Mouse (Mus musculus) telencephalon, adult 2 months (tissue): ENCODE data around the gene Klk12.
A peak's percentile ranks its signal among the peaks of the same experiment; 100 is the strongest.

Source experiments
- DNase-seq: peaks from one replicate; pipeline ENCODE4 v3.0.0-alpha.2; 2011; ENCODE audit warnings: low read depth, low spot score

Gene Klk12

GRCm38 (mm10) chr7:43768597-43768996 is at the start of gene Klk12:
TSS of gene Klk12 (plus strand) at chr7:43768897.
- DNase-seq: no peak

- peak; percentile 58 for DNase-seq
Observed at GRCm38 (mm10) chr7:43747788-43748187, 20.9 kb upstream of the Klk12 start.

- DNase-seq: no peak
Observed at GRCm38 (mm10) chr7:43752806-43753205, 15.9 kb upstream of the Klk12 start.

DNA sequence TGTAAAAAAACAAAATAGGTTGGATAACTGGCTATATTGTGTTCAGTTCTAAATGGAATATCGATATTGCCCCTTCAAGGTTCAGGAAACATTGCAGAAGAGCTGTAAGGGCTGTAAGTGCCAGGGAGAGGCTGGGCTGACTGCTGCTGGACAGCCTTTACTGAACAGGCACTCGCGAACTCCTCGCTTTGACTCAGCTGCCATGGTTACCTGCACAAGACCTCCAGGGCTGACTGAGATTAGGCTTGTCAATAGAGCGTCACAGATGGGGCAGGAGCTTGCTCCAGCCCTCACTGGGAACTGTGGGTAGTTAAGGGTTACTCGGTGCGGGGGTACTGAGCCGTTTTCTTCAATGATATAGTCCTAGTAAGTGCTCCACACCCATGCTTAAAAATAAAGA is 2.2 kb upstream of the Klk12 start:
- DNase-seq: no peak

DNA sequence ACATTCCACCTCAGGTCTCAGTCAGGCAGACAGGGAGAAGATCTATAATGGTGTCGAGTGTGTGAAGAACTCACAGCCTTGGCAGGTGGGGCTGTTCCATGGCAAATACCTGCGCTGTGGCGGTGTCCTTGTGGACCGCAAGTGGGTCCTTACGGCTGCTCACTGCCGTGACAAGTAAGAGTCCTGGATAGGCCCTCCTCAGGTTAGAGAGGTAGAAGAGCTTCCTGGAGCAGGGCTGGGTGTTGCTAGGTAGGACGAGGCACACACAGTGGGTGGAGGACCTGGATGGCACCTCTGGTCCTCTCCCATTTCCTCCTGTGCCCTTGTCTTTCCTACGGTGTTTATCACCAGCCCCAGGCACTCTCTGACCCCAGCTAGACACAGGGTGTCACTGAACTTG is 939 bp downstream of the Klk12 start:
- DNase-seq: no peak

DNA sequence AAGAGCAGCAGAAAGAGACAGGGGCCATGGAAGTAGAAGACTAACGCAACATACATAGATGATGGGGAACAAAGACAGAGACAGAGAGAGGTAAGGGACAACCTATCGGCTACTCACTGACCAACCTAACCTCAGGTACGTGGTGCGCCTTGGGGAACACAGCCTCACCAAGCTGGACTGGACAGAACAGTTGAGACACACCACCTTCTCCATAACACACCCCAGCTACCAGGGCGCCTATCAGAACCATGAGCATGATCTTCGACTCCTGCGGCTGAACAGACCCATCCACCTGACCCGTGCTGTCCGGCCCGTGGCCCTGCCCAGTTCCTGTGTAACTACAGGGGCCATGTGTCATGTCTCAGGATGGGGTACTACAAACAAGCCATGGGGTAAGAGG is 2.0 kb downstream of the Klk12 start:
- DNase-seq: no peak

GRCm38 (mm10) chr7:43771916-43772315 is 3.2 kb downstream of the Klk12 start:
- no peak for DNase-seq

DNA sequence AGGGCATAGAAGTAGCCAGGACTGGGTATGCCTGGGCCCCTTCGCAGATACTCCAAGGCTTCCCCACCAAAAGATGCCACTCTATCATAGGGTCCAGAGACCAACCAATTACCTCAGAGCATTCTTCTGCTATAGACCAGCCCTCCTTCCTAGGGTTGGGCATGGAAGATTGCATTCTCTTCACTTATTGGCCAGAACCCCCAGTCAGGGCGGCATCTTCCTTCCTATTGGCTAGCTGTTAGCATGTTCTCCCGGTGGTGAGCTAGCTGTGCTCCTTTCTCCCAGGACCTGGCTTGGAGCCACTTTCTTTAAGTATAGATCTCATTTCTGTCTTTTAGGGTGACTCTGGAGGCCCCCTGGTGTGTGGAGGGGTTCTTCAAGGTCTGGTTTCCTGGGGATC is 4.2 kb downstream of the Klk12 start:
- no peak for DNase-seq

- no peak for DNase-seq
Observed at GRCm38 (mm10) chr7:43774364-43774763, 5.7 kb downstream of the Klk12 start, which contains the start of gene Klk11. TSS of gene Klk11 (plus strand) at chr7:43774604.

- DNase-seq: no peak
Observed at GRCm38 (mm10) chr7:43774802-43775201, 6.1 kb downstream of the Klk12 start.

GRCm38 (mm10) chr7:43775311-43776057 is 6.8 kb downstream of the Klk12 start:
- no peak for DNase-seq

DNA sequence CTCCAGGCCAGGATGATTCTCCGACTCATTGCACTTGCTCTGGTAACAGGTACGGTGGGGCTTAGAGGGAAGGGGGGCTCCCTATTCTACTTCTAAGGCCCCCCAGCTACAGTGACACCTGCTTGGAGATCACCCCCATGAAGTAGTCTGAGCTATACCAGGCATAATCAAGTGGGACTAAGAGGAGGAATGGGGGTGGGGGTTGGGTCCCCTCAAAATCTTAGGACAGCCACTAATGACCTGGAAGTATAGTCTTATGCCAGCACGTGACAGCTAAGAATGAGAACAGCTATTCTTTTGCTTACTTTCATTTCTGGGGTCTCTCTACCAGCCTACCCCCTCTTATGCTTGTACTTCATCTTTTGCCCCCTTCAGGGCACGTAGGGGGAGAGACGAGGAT is 7.8 kb downstream of the Klk12 start:
- DNase-seq: no peak

DNA sequence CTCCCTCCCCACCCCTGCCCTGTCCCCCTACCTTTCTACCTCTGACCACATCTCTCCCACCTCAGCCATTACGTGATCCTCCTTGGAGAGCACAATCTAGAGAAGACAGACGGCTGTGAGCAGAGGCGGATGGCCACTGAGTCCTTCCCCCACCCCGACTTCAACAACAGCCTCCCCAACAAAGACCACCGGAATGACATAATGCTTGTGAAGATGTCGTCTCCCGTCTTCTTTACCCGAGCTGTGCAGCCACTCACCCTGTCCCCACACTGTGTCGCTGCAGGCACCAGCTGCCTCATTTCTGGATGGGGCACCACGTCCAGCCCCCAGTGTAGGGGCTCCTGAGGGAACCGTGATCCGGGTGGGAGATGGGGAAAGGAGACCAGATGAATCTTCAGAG is 8.7 kb downstream of the Klk12 start:
- no peak for DNase-seq

GRCm38 (mm10) chr7:43778176-43778970 is 9.7 kb downstream of the Klk12 start:
- DNase-seq: no peak

GRCm38 (mm10) chr7:43780241-43780640 is 11.5 kb downstream of the Klk12 start:
- no peak for DNase-seq

DNA sequence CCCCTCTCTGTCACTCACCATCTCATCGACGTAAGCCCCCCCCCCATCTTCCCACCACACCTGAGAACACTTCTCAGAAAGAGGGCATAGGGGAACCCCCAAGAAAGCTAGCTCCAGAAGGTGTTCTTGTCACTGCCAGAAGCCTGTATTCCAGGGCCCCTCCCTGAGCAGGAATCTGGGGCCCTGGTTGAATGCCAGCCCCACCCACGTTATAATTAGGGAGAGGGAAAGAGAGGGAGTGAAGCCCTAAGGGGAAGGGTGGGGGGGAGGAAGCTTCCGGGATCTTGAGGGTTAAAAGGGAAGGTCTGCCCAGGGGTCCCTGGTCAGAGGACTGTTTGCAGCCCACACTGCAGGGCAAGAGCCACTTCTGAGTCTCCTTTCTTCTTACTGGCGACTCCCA is 12.0 kb downstream of the Klk12 start, which contains the start of gene Klk10:
Klk10 (plus strand) TSS at position 290 of the 400 bp plus-strand sequence.
- no peak for DNase-seq

GRCm38 (mm10) chr7:43781541-43781940 is 12.8 kb downstream of the Klk12 start:
- DNase-seq: no peak

GRCm38 (mm10) chr7:43782275-43783265 is 13.9 kb downstream of the Klk12 start:
- DNase-seq: no peak

- no peak for DNase-seq
Observed at GRCm38 (mm10) chr7:43785286-43785685, 16.6 kb downstream of the Klk12 start.

DNA sequence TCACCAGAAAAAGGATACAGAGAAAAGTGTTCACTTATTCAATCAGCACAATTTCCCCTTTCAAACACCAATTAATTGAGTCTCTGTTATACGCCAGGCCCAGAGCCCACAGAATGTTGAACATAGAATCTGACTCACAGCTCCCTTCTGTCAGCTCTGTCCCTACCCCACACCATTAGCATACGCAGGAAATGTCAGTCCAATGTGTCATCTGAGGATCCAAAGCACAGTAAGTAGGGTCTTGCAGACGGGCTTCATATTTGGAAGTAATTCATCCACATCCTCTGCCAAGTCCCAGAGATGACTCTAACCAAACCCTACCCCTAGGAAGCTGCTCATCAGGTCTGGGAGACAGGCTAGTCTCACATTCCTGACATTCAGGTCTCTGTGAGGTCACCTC is 19.4 kb downstream of the Klk12 start:
- no peak for DNase-seq

- no peak for DNase-seq
Observed at GRCm38 (mm10) chr7:43789295-43789694, 20.6 kb downstream of the Klk12 start.

DNA sequence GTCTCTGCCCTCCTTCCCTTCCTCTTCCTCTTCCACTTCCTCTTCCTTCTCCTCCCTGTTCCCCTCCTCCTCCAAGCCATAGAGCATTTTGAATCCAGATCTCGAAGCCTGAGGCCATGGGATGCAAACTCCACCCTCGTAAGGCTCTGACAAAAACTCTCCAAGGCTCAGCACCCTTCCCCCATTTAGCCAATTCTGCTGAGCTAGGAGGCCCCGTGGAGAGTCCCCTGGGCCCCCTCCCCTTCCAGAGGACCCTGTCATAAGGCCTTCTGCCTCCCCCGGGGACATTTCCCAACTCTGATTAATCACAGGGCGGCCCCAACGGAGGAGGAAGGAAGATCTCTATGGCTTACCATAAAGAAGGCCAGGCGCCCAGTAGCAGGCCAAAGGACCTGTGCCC is 22.9 kb downstream of the Klk12 start, which contains the start of gene Klk9:
Klk9 (plus strand) TSS at position 301 of the 400 bp plus-strand sequence.
- no peak for DNase-seq
